Mouse (Mus musculus): Measurements from ENCODE around the gene Rin2.
"Not testable (repeated sequence)": the region's sequence is repeated elsewhere in the genome, so short reads cannot be mapped to it uniquely, and the experiment has no call there.

Rin2 gene

DNA sequence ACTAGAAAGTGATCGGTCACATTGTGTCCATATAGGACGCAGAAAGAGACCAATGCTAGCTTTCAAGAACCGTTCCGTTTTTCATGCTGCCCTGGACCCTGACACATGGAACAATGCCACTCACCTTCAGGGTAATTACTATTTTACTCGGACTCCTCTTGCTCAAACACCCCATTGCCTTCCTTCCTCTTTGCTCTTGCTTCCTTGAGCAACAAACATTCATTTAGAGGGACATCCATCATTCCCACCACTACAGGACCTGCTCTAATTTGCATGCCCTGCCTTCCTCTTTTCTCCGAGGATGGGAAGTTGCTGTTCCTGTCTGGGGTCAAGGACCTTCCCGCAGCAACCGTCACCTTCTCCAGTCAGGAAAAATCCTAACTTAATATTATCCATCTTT is 9.9 kb downstream of the Rin2 start:
- DNase-seq: no peak

GRCm38 (mm10) chr2:145686017-145686416 is 11.0 kb downstream of the Rin2 start:
- no peak for DNase-seq

DNA sequence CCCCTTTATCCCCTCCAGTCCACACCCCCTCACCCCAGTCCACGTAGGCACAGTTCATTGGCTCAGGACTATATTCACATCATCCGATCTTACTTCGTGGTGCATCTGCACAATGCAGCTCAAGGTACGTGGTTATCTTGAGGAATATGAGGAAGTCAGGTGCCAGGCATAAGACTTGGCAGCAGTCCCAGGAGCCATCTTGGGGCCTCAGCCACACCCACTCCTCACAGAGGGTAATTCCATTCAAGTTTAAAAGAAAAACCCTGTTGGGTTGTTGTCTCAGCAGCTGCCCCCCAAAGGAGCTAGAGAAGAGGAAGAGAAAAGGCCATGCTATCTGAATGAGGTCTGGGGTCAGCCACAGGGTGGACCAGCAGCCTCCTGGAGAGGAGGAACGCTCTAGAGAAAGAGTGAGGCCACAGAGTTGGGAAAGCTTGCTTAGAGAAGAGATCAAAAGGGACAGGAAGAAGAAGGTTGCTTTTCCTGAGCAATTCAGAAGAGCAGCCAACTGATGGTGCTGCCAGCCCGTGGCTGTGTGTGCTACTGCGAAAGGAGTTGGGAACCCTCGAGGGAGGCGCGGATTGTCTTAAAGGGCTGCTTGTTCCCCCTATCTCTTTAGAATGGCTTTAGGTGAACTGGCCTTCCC is 16.5 kb downstream of the Rin2 start:
- DNase-seq: no peak

GRCm38 (mm10) chr2:145697160-145697559 is 22.1 kb downstream of the Rin2 start:
- DNase-seq: no peak

GRCm38 (mm10) chr2:145699414-145700071 is 24.5 kb downstream of the Rin2 start:
- DNase-seq: no peak

GRCm38 (mm10) chr2:145700237-145700985 is 25.4 kb downstream of the Rin2 start:
- DNase-seq: no peak

GRCm38 (mm10) chr2:145701605-145702335 is 26.8 kb downstream of the Rin2 start:
- DNase-seq: no peak

DNA sequence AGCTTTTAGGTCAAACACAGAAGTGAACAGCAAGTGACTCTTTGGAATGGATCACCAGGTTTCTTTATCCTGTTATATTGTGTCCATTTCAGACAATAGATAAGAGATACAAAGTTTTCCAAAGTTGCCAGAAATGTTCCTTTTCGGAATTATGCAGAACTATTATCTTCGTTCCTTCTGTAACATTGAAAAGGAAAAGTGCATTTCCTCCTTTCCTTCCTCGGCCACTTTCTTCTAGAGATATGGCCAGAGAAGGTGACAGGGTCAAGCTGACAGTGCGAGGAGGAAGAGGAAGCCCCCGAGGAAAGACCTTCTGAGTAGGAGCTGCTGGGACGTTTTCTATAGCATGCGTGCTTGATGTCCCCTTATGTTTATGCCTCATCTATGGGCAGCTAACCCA is 29.7 kb downstream of the Rin2 start:
- no peak for DNase-seq

DNA sequence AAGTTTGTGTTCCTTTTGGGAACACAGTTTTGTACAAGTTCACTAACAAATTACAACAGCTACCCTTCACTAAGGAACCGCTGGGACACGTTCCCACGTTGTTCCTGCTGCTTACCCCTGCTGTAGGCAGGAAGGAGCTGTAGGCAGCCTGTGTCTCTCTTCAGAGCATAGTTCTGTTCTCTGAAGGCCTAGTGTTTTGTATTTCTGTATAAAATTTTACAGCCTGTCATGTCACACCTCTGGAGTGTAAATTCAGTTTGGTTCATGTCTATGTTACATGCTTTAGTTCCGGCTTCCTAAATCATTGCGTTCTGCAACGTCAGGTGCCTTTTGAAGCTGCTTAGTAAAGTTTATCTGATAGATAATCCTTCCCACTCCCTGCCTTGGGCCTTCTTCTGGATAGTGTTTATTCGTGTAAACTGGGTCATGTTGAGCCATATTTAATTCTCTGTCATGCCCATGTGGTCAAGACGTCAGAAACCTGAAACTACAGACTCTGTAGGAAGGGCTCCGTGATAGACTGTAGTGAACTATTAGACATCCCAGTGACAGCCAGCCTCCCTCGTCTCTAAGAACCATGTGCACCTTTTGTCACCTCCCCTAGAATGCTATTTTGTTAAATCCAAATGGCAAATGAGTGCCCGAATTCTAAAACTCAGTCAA is 34.8 kb downstream of the Rin2 start:
- DNase-seq: no peak

DNA sequence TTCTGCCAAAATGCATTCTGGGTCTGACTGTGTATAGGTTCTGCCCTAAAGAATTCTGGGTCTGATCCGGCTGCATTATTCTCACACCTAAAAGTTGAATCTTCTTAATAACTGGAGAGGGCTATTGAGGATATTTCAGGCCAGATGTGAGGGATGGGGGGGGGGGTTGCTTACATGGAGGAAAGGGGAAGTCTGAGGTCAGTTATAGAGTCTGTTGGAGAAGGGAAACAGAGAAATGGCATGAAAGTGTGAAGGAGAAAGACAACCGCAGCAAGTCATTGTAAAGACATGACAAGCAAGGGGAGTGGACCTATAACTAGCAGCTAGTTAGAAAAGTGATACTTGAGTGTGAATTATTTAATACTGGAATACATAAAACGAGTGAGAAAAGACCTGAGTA is 36.5 kb downstream of the Rin2 start:
- DNase-seq: no peak

DNA sequence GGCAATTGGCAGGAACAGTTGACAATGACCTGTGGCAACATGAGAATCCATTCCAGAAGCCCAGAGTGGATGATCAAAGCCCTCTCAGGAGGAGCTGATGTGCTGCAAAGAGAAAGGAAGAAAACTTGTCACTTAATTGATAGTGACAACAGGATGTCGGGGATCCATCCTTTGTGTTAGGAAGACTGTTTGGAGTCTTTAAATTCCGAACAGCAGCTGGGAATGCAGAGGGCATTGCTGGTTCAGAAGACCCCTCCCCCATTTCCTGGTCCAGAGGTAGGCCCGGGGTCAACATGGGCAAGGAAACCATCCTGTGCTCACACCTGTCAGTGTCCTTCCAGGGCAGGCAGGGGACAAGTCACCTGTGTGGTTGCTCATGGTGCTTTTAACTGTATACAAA is 37.0 kb downstream of the Rin2 start:
- DNase-seq: no peak

DNA sequence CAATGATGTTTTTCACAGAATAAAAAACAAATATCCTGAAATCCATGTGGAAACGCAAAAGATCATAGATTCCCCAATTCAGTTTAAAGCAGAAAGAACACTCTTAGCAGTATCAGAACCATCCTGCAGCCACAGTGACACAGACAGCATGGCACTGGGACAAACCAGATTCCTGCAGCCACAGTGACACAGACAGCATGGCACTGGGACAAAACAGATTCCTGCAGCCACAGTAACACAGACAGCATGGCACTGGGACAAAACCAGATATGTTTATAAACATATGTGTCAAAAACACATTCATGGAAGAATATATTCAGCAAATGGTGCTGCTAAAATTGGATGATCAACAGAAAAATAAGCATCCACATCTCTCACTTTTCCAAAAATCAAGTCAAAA is 42.5 kb downstream of the Rin2 start:
- DNase-seq: no peak

GRCm38 (mm10) chr2:145718624-145719183 is 43.7 kb downstream of the Rin2 start:
- no peak for DNase-seq

DNA sequence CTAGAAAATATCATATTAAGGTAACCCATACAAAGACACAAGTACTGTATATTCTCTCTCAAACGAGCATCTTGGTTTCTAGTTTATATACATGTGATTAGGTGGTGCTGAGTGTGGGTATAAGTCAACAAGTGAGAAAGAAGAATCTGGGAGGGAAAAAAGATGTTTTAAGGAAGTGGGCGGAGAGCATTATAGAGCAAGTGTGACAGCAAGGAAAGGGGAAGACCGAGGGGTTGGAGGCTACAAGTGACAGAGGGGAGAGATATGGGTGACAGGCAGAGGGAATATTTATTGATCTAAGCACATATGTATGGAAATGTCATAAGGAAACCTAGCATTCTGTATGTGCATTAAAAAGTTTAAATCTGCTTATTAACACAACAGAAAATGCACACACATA is 45.1 kb downstream of the Rin2 start:
- no peak for DNase-seq

DNA sequence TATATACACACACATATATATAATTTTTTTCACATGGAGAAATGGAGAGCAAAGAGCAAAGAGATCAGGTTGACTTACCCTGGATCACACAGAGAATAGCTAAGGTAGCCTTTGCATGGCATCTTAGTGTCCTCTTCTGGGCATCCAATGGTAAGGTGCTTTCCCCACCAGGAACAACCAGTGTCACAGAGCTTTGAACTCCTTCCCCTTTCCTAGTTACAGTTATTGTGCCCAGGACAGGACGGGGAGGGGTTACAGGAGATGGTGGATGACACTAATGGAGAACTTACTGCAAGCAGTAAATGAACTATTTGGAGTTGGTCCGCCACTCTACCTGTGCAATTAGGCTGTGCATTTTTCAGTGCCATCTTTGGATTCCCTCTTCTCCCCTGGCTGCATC is 45.7 kb downstream of the Rin2 start:
- no peak for DNase-seq

GRCm38 (mm10) chr2:145722304-145722703 is 47.3 kb downstream of the Rin2 start:
- DNase-seq: not testable (repeated sequence)

- DNase-seq: peak; percentile 32
These were observed 49.3 kb downstream of the Rin2 start for GRCm38 (mm10) chr2:145724288-145724687.

- DNase-seq: no peak
These were observed 54.4 kb downstream of the Rin2 start for GRCm38 (mm10) chr2:145729414-145729813.

DNA sequence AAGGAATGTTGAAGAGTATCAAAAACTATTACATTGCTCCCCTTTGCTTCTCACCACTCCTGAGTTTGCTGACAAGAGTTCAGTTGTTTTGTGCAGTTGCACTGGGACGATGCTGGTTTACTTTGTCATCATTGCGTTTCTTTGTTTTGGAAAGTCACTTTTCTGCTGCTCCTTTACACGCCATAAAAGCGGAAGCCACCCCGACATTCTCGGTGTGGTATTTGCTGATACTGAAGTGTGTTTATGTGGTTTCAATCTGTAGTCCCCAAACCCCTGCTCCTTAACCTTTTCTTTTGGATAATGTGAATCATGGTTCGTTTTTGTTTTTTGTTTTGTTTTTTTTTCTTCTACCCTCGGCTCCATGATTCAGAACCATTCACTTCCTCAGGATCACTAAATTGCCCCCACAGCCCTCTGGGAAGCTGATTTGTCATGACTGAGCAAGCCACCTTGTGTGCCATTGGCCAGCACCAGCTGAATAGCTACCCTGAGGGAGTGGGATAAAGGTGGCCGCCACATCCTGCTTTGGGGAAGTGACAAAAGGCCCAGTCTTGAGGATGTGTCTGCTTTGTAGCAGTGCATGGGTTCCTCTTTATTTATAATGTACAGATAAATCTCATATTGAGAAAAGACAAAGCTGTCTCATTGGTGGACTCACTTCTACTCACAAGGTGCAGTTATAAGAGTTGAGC is 55.3 kb downstream of the Rin2 start:
- DNase-seq: no peak

GRCm38 (mm10) chr2:145730905-145731304 is 55.9 kb downstream of the Rin2 start:
- no peak for DNase-seq

- DNase-seq: no peak
These were observed 60.1 kb downstream of the Rin2 start for GRCm38 (mm10) chr2:145735079-145735478.

- DNase-seq: no peak
These were observed 61.5 kb downstream of the Rin2 start for GRCm38 (mm10) chr2:145736543-145736942.
